Mouse (Mus musculus) midbrain, embryonic 15.5 days (tissue): ENCODE measurements at regions not wholly inside any gene's neighbourhood (a gene's known extent, or its start where the extent isn't known, plus 50 kb on each side); places are given as distances from the start of the nearest gene placed in this dataset.
A peak's percentile ranks its signal among the peaks of the same experiment; 100 is the strongest.
"Not testable (repeated sequence)": the region's sequence is repeated elsewhere in the genome, so short reads cannot be mapped to it uniquely, and the experiment has no call there.

Experiments used
- ATAC-seq: fragments of 200-750 bp; cut with Nextera tagmentation; replicated peaks from 2 replicates; pipeline ENCODE4 v1.8.0; 2017; ENCODE audit warnings: moderate TSS enrichment
- H3K27ac ChIP-seq: fragments of 300-500 bp; sonication (generic); 2 replicates; pipeline ENCODE4 v1.5.1; 2015; ENCODE audit warnings: mild to moderate bottlenecking, inconsistent platforms
- H3K27me3 ChIP-seq: fragments of 300-500 bp; sonication (generic); replicated peaks from 2 replicates; pipeline ENCODE4 v1.6.1; 2015; ENCODE audit warnings: inconsistent platforms
- H3K36me3 ChIP-seq: fragments of 300-500 bp; sonication (generic); replicated peaks from 2 replicates; pipeline ENCODE4 v1.6.1; 2015; ENCODE audit warnings: inconsistent platforms
- H3K4me1 ChIP-seq: fragments of 300-500 bp; sonication (generic); 2 replicates; pipeline ENCODE4 v1.6.1; 2015; ENCODE audit warnings: inconsistent platforms
- H3K4me2 ChIP-seq: fragments of 300-500 bp; sonication (generic); 2 replicates; pipeline ENCODE4 v1.6.1; 2015; ENCODE audit warnings: inconsistent platforms, mild to moderate bottlenecking, moderate library complexity
- H3K4me3 ChIP-seq: fragments of 300-500 bp; sonication (generic); 2 replicates; pipeline ENCODE4 v1.5.1; 2015; ENCODE audit warnings: mild to moderate bottlenecking, inconsistent platforms
- H3K9ac ChIP-seq: fragments of 300-500 bp; sonication (generic); 2 replicates; pipeline ENCODE4 v1.6.1; 2015; ENCODE audit warnings: mild to moderate bottlenecking, inconsistent platforms
- H3K9me3 ChIP-seq: fragments of 300-500 bp; sonication (generic); 2 replicates; pipeline ENCODE4 v1.6.1; 2016; ENCODE audit warnings: inconsistent platforms
- WGBS: fragments of 180-500 bp; shearing (Covaris S2); methylation state at CpG from one replicate; pipeline ENCODE4 v1.1.7; 2015; ENCODE audit warnings: mixed read lengths; 5-methylcytosine and 5-hydroxymethylcytosine counted together

- no peaks in the 10 kb centered on the region for H3K36me3 ChIP-seq
- H3K4me1 ChIP-seq: no peaks in the 10 kb centered on the region
- no peak overlapping the region for H3K4me3 ChIP-seq
- H3K9me3 ChIP-seq: no peaks in the 10 kb centered on the region
- H3K4me2 ChIP-seq: no peak overlapping the region
- ATAC-seq: no peak
- H3K27me3 ChIP-seq: no peaks in the 10 kb centered on the region
- no peak overlapping the region for H3K27ac ChIP-seq
- WGBS: 80% methylated on average over 11 of the region's 11 CpGs
- no peak overlapping the region for H3K9ac ChIP-seq
These were observed 60.2 kb upstream of the Pim1 start for GRCm38 (mm10) chr17:29430401-29430800.

- no peak overlapping the region for H3K4me3 ChIP-seq
- H3K9me3 ChIP-seq: no peaks in the 10 kb centered on the region
- no peak overlapping the region for H3K4me2 ChIP-seq
- no peak overlapping the region for H3K27ac ChIP-seq
- H3K27me3 ChIP-seq: no peaks in the 10 kb centered on the region
- H3K4me1 ChIP-seq: no peaks in the 10 kb centered on the region
- no peaks in the 10 kb centered on the region for H3K36me3 ChIP-seq
- WGBS: 94% methylated on average over 6 of the region's 6 CpGs
- no peak for ATAC-seq
- H3K9ac ChIP-seq: no peak overlapping the region
These were observed 59.7 kb upstream of the Pim1 start for GRCm38 (mm10) chr17:29430806-29431205.

GRCm38 (mm10) chr17:29431553-29432297, 58.8 kb upstream of the Pim1 start:
- H3K9ac ChIP-seq: no peak overlapping the region
- H3K4me2 ChIP-seq: no peak overlapping the region
- peaks cover 2% of the 10 kb centered on the region for H3K4me1 ChIP-seq
- H3K9me3 ChIP-seq: no peaks in the 10 kb centered on the region
- H3K27me3 ChIP-seq: no peaks in the 10 kb centered on the region
- 65% methylated on average over 8 of the region's 8 CpGs for WGBS
- H3K36me3 ChIP-seq: no peaks in the 10 kb centered on the region
- no peak overlapping the region for H3K4me3 ChIP-seq
- no peak overlapping the region for H3K27ac ChIP-seq
- ATAC-seq: no peak

GRCm38 (mm10) chr17:29432666-29433065, 57.9 kb upstream of the Pim1 start:
- Histone ChIP-seq H3K9ac (no peak overlapping the region), H3K27me3 (no peaks in the 10 kb centered on the region), H3K36me3 (no peaks in the 10 kb centered on the region), H3K4me2 (no peak overlapping the region), H3K4me3 (no peak overlapping the region), H3K27ac (no peak overlapping the region), H3K9me3 (no peaks in the 10 kb centered on the region), H3K4me1 (peaks cover 8% of the 10 kb centered on the region)
- WGBS: 94% methylated on average over 8 of the region's 8 CpGs
- ATAC-seq: no peak

- H3K4me2 ChIP-seq: no peak overlapping the region
These were observed 57.2 kb upstream of the Pim1 start for GRCm38 (mm10) chr17:29433370-29433769.

GRCm38 (mm10) chr17:29434074-29434944, 56.2 kb upstream of the Pim1 start:
- no peak overlapping the region for H3K9ac ChIP-seq
- 64% methylated on average over 20 of the region's 20 CpGs for WGBS
- no peaks in the 10 kb centered on the region for H3K9me3 ChIP-seq
- H3K4me1 ChIP-seq: peaks cover 16% of the 10 kb centered on the region
- no peak for ATAC-seq
- no peak overlapping the region for H3K27ac ChIP-seq
- H3K4me3 ChIP-seq: no peak overlapping the region
- no peak overlapping the region for H3K4me2 ChIP-seq
- H3K27me3 ChIP-seq: no peaks in the 10 kb centered on the region
- no peaks in the 10 kb centered on the region for H3K36me3 ChIP-seq

More at GRCm38 (mm10) chr17:29433370-29433769, 57.2 kb upstream of the Pim1 start:
- Histone ChIP-seq H3K36me3 (no peaks in the 10 kb centered on the region), H3K4me3 (no peak overlapping the region), H3K9me3 (no peaks in the 10 kb centered on the region), H3K27me3 (no peaks in the 10 kb centered on the region), H3K27ac (no peak overlapping the region), H3K4me1 (peaks cover 12% of the 10 kb centered on the region), H3K9ac (no peak overlapping the region)
- WGBS: 73% methylated on average over 8 of the region's 8 CpGs
- ATAC-seq: no peak

GRCm38 (mm10) chr17:29435345-29436006, 55.1 kb upstream of the Pim1 start:
- H3K27me3 ChIP-seq: no peaks in the 10 kb centered on the region
- no peak overlapping the region for H3K4me3 ChIP-seq
- no peak overlapping the region for H3K4me2 ChIP-seq
- 94% methylated on average over 9 of the region's 9 CpGs for WGBS
- H3K9me3 ChIP-seq: no peaks in the 10 kb centered on the region
- H3K4me1 ChIP-seq: peaks cover 16% of the 10 kb centered on the region
- no peak for ATAC-seq
- H3K27ac ChIP-seq: no peak overlapping the region
- H3K36me3 ChIP-seq: no peaks in the 10 kb centered on the region
- no peak overlapping the region for H3K9ac ChIP-seq

- Histone ChIP-seq H3K9ac (peak overlapping the region; percentile 41; the same call in 1 of the 2 replicates), H3K4me1 (peaks cover 16% of the 10 kb centered on the region), H3K27ac (peak overlapping the region; percentile 82), H3K4me2 (peak overlapping the region; percentile 58), H3K4me3 (peak overlapping the region; percentile 37; the same call in 1 of the 2 replicates)
- peak; percentile 11; the same call in 1 of the 2 replicates for ATAC-seq
- 63% methylated on average over 9 of the region's 9 CpGs for WGBS
- not testable (repeated sequence) for H3K9me3 ChIP-seq, H3K36me3 ChIP-seq, H3K27me3 ChIP-seq
These were observed 54.1 kb upstream of the Pim1 start for GRCm38 (mm10) chr17:29436484-29436870.

GRCm38 (mm10) chr17:29436871-29437534, 53.5 kb upstream of the Pim1 start:
- Histone ChIP-seq H3K4me2 (peak overlapping the region; percentile 58), H3K27me3 (no peaks in the 10 kb centered on the region), H3K36me3 (no peaks in the 10 kb centered on the region), H3K9me3 (no peaks in the 10 kb centered on the region), H3K4me1 (peaks cover 16% of the 10 kb centered on the region), H3K27ac (peak overlapping the region; percentile 82), H3K4me3 (peak overlapping the region; percentile 37), H3K9ac (peak overlapping the region; percentile 41)
- WGBS: under 1% methylated on average over 31 of the region's 36 CpGs
- peak; percentile 85 for ATAC-seq

GRCm38 (mm10) chr17:29437535-29438324, 52.8 kb upstream of the Pim1 start:
- Histone ChIP-seq H3K27ac (peak overlapping the region; percentile 82), H3K4me3 (peak overlapping the region; percentile 37), H3K36me3 (no peaks in the 10 kb centered on the region), H3K4me2 (peak overlapping the region; percentile 58), H3K27me3 (no peaks in the 10 kb centered on the region), H3K9ac (peak overlapping the region; percentile 41), H3K9me3 (no peaks in the 10 kb centered on the region), H3K4me1 (peaks cover 16% of the 10 kb centered on the region)
- no peak for ATAC-seq
- WGBS: 35% methylated on average over 16 of the region's 16 CpGs
